Mouse (Mus musculus): Measurements from ENCODE around the gene Fras1.

DNA sequence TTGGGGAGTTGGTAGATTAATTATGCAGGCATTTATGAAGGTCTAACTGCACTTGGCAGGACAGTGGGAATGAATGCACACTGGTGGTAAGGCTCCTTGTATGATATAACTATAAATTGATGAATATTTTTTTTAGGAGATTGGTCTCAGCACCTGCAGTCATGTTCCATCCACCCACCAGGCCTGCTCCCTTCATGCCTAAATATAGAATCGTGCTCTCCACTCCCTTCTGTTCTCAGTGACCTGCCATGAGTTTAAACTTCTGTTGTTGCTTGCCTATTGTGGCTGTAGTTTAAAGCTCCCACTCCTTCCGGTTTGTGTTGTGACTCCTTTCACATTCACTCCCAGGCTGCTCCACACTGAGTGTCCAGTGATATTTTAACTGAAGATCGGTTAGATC, 80.7 kb downstream of the Fras1 start:
- TF ChIP-seq BHLHE40 (IDR thresholded peaks at IDR 0.05; ENCODE audit: low read depth, low read length) (no peak), MYC (IDR thresholded peaks at IDR 0.05; ENCODE audit: low read depth, low read length) (no peak), CTCF (conservative IDR thresholded peaks at IDR 0.05 in 1 of 2, IDR thresholded peaks at IDR 0.05 in 1 of 2; ENCODE audit: low read depth in 2 of 2, low read length in 2 of 2) (no peak), RAD21 (IDR thresholded peaks at IDR 0.05; ENCODE audit: low read depth, low read length) (no peak), KAT2A (IDR thresholded peaks at IDR 0.05; ENCODE audit: insufficient replicate concordance, low read length) (no peak), SMC3 (IDR thresholded peaks at IDR 0.05; ENCODE audit: low read depth, low read length) (no peak), POLR2A (IDR thresholded peaks at IDR 0.05; ENCODE audit: low read depth, low read length) (no peak), HCFC1 (IDR thresholded peaks at IDR 0.05; ENCODE audit: low read depth, low read length) (no peak), RCOR1 (conservative IDR thresholded peaks at IDR 0.05; ENCODE audit: low read depth, low read length) (no peak), USF1 (IDR thresholded peaks at IDR 0.05; ENCODE audit: low read depth, low read length) (no peak)
